Mouse (Mus musculus): Measurements from ENCODE around the gene Tbx5.

DNA sequence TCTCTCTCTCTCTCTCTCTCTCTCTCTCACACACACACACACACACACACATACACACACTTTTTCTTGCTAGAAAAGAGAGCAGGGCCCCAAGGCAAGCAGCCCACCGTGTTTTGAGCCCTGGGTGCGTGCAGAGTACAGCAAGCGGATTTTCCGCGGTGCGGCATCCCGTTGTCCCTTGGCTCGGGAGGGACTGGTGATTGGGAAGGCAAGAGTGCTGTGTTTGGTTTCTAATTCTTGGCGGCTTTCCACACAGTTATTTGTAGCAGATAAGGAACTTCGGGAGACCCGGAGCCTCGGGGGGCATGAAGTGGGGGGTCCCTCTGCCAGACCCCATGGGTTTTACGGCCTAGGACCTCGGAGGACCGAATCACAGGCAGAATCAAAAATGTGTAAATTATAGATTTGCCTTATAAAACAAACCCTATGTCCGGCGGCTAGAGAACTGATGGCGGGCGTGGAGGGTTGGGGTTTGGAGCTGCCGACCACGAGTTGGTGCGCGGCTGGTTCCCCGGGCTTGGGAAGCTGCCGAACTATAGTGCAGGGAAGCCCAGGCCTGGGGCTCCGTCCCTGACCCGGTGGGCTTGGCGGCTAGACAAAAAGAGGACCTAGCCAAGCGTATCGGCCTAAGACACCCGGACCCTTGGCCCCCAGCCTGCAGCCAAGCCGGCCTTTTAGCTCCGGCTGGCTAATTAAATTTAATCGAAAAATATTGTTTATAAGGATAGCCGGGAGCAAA, 28.0 kb upstream of the Tbx5 start:
- no peak for TF ChIP-seq POLR2A (IDR thresholded peaks at IDR 0.05; ENCODE audit: extremely low read depth, insufficient read depth, low read length)
- TF ChIP-seq CTCF (IDR thresholded peaks at IDR 0.05; ENCODE audit: low read depth, low read length): no peak
